Mouse (Mus musculus) C2C12 (cell line): ENCODE measurements around the gene Wdr34.

Experiments
- CTCF ChIP-seq: IDR thresholded peaks from one replicate; pipeline ENCODE4 v1.5.1; 2011; ENCODE audit not compliant: control insufficient read depth, insufficient read depth, insufficient read length
- MAX ChIP-seq: IDR thresholded peaks from one replicate; pipeline ENCODE4 v1.6.1; 2011; ENCODE audit warnings: mild to moderate bottlenecking, control low read depth
- MYOD1 ChIP-seq: IDR thresholded peaks from one replicate; pipeline ENCODE4 v1.6.1; 2011; ENCODE audit warnings: low read depth; ENCODE audit not compliant: control insufficient read depth, insufficient read length
- MYOG ChIP-seq: IDR thresholded peaks from one replicate; pipeline ENCODE4 v1.6.1; 2011; ENCODE audit not compliant: control insufficient read depth, insufficient read length; ENCODE audit errors: extremely low read depth
- USF1 ChIP-seq: IDR thresholded peaks from one replicate; pipeline ENCODE4 v1.6.1; 2011; ENCODE audit warnings: low read depth, mild to moderate bottlenecking, control low read depth, moderate library complexity

- TF ChIP-seq CTCF (no peak), MYOD1 (no peak), MYOG (no peak), USF1 (no peak), MAX (no peak)
Observed at GRCm38 (mm10) chr2:30044550-30044949, 4.1 kb downstream of the Wdr34 start.
